Mouse (Mus musculus) stomach, embryonic 14.5 days (tissue): ENCODE measurements around the gene Vmn1r227. TPM values are rescaled to one million over a fixed set of nuclear protein-coding genes. Genes with fewer than 3 reads are reported as not detected.

ENCODE experiments used
- ATAC-seq: fragments of 200-750 bp; cut with Nextera tagmentation; 2 replicates; pipeline ENCODE4 v1.8.0; 2017; ENCODE audit warnings: low read depth, moderate TSS enrichment; ENCODE audit not compliant: insufficient number of reproducible peaks, insufficient read depth, low FRiP score
- H3K27ac ChIP-seq: fragments of 300-500 bp; sonication (generic); 2 replicates; pipeline ENCODE4 v1.5.1; 2014; ENCODE audit warnings: mild to moderate bottlenecking, low read length, moderate library complexity, mixed read lengths
- H3K27me3 ChIP-seq: fragments of 300-500 bp; sonication (generic); 2 replicates; pipeline ENCODE4 v1.6.1; 2014; ENCODE audit warnings: low read length, control low read depth, mixed read lengths; ENCODE audit not compliant: control insufficient read depth, insufficient read depth
- H3K36me3 ChIP-seq: fragments of 300-500 bp; sonication (generic); 2 replicates; pipeline ENCODE4 v1.6.1; 2014; ENCODE audit warnings: mild to moderate bottlenecking, control low read depth, low read length, moderate library complexity, mixed read lengths; ENCODE audit not compliant: control insufficient read depth, insufficient read depth
- H3K4me1 ChIP-seq: fragments of 300-500 bp; sonication (generic); 2 replicates; pipeline ENCODE4 v1.6.1; 2014; ENCODE audit warnings: low read length, control low read depth, mixed read lengths; ENCODE audit not compliant: control insufficient read depth, insufficient read depth
- H3K4me2 ChIP-seq: fragments of 300-500 bp; sonication (generic); replicated peaks from 2 replicates; pipeline ENCODE4 v1.6.1; 2014; ENCODE audit warnings: low read depth, low read length, control low read depth
- H3K4me3 ChIP-seq: fragments of 300-500 bp; sonication (generic); 2 replicates; pipeline ENCODE4 v1.5.1; 2014; ENCODE audit warnings: low read depth, low read length, control low read depth
- H3K9ac ChIP-seq: fragments of 300-500 bp; sonication (generic); replicated peaks from 2 replicates; pipeline ENCODE4 v1.6.1; 2014; ENCODE audit warnings: low read depth, mild to moderate bottlenecking, control low read depth, low read length, moderate library complexity, mixed read lengths
- H3K9me3 ChIP-seq: fragments of 300-500 bp; sonication (generic); 2 replicates; pipeline ENCODE4 v1.6.1; 2016; ENCODE audit warnings: low read depth, low read length, control low read depth; ENCODE audit not compliant: control insufficient read depth
- WGBS: fragments of 180-500 bp; shearing (Covaris S2); extraction: QIAGEN DNeasy Blood & Tissue Kit; methylation state at CpG from one replicate; pipeline ENCODE4 v1.1.7; 2014; 5-methylcytosine and 5-hydroxymethylcytosine counted together
- polyA plus RNA-seq: library from polyadenylated mRNA; unstranded; fragments of >200 nt; fragmentation: Nextera tagmentation; extraction: Ambion mirVana; gene quantifications from 2 replicates; pipeline ENCODE4 v1.2.1, GENCODE M21; 2014

The Vmn1r227 gene
- polyA plus RNA-seq: not detected in 2 replicates

DNA sequence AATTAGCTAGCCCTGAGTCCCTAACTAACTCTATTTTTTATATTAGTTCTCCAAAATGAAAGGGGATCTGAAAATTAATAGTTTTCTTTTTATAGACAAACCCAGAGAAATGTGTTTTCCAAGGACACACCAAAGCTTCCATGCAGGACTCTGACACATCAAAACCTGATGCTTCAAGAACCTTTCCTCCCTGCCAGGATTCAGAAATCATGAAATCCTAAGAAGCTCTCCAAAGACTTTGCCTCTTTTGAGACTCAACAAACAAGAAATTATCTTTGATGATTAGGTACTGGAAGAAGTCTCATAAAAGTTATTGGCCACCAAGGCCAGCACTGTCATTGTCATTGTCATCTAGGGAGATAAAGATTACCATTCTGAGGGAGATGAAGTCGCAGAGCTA is at the start of gene Vmn1r227:
Gene Vmn1r227 (plus strand): TSS at position 301 of the 400 bp plus-strand sequence.
- ATAC-seq: no peak
- WGBS: 27% methylated on average over 1 of the region's 1 CpGs
- Histone ChIP-seq H3K4me1 (no peaks in the 10 kb centered on the region), H3K9ac (no peak within 1 kb of the TSS), H3K4me2 (no peak within 1 kb of the TSS), H3K4me3 (no peak within 1 kb of the TSS), H3K27ac (no peak within 1 kb of the TSS), H3K27me3 (no peaks in the 10 kb centered on the region), H3K9me3 (no peaks in the 10 kb centered on the region), H3K36me3 (no peaks in the 10 kb centered on the region)

DNA sequence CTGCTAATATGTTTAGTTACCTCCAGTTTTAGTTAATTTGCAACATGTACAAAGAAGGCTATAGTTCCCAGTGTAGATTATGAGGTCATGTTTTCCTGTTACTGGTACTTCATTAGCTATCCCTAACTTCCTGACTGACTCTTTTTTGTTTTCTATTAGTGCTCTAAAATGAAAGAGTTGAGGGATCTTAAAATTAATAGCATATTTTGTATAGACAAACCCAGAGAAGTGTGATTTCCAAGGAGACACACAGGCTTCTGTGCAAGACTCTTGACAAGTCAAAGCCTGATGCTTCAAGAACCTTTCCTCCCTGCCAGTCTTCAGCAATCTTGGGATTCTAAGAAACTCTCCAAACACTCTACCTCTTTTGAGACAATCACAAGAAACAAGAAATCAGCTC is 47.1 kb upstream of the Vmn1r227 start, which contains the start of gene Vmn1r226:
Gene Vmn1r226 (plus strand): TSS at position 301 of the 400 bp plus-strand sequence.
- Histone ChIP-seq H3K4me3 (no peak within 1 kb of the TSS), H3K27me3 (no peaks in the 10 kb centered on the region), H3K9me3 (0 out of 2 replicates have a peak, but pooled peaks cover 2% of the 10 kb centered on the region), H3K36me3 (no peaks in the 10 kb centered on the region), H3K9ac (no peak within 1 kb of the TSS), H3K27ac (no peak within 1 kb of the TSS), H3K4me1 (no peaks in the 10 kb centered on the region), H3K4me2 (no peak within 1 kb of the TSS)
- no peak for ATAC-seq

DNA sequence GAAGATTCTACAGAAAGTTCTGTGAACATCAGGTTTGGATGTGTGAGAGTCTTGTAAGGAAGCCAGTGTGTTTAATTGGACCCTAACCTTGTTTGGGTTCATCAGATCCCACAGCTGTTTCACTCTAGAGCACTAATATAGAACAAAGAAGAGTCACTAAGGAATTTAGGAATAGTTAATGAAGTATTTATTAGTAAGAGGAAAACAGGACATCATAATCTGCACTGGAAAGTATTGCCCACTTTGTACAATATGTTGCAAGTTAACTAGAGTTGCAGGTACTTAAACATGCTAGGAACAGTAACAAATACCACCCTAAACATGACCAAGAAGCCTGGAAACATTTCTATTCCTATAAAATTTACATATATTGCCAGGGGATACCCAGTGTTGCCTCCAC is 56.4 kb downstream of the Vmn1r227 start, which contains the start of gene Vmn1r228:
Gene Vmn1r228 (minus strand): TSS at position 101 of the 400 bp plus-strand sequence.
- Histone ChIP-seq H3K4me3 (no peak within 1 kb of the TSS), H3K36me3 (no peaks in the 10 kb centered on the region)
- no peak for ATAC-seq

More for the DNA sequence above, 56.4 kb downstream of the Vmn1r227 start, which contains the start of gene Vmn1r228:
- Histone ChIP-seq H3K4me2 (no peak within 1 kb of the TSS), H3K9ac (no peak within 1 kb of the TSS), H3K27ac (no peak within 1 kb of the TSS), H3K27me3 (no peaks in the 10 kb centered on the region), H3K4me1 (no peaks in the 10 kb centered on the region), H3K9me3 (peaks cover 2% of the 10 kb centered on the region; the same call in 1 of the 2 replicates)

Other genes with a start within 250 kb of the Vmn1r227 start
- not detected in 2 replicates for gene Vmn2r108, start 248.5 kb upstream of the Vmn1r227 start, polyA plus RNA-seq
- not detected in 2 replicates for gene Vmn1r225, start 231.7 kb upstream of the Vmn1r227 start, polyA plus RNA-seq
- gene Vmn2r109, start 165.1 kb upstream of the Vmn1r227 start, polyA plus RNA-seq: not detected in 2 replicates
- 0.06 TPM in 1 of 2 replicates, not detected in the other for gene Vmn2r110, start 133.4 kb upstream of the Vmn1r227 start, polyA plus RNA-seq
- gene Fpr-rs3, start 105.0 kb upstream of the Vmn1r227 start, polyA plus RNA-seq: not detected in 2 replicates
- not detected in 2 replicates for gene Vmn1r226, start 47.0 kb upstream of the Vmn1r227 start, polyA plus RNA-seq
- gene Vmn1r228, start 56.3 kb downstream of the Vmn1r227 start, polyA plus RNA-seq: not detected in 2 replicates
- gene Vmn1r229, start 81.7 kb downstream of the Vmn1r227 start, polyA plus RNA-seq: 0.03 TPM in 1 of 2 replicates, not detected in the other
- gene Vmn1r230, start 110.6 kb downstream of the Vmn1r227 start, polyA plus RNA-seq: not detected in 2 replicates
- gene Vmn1r231, start 175.2 kb downstream of the Vmn1r227 start, polyA plus RNA-seq: not detected in 2 replicates
- not detected in 2 replicates for gene Vmn1r232, start 189.9 kb downstream of the Vmn1r227 start, polyA plus RNA-seq
- gene Ppp2r1a, start 215.5 kb downstream of the Vmn1r227 start, polyA plus RNA-seq: 429 and 450 TPM in 2 replicates